Mouse (Mus musculus) lung, embryonic 16.5 days (tissue): ENCODE data around the gene Mfng. TPM values are rescaled to one million over a fixed set of nuclear protein-coding genes. Genes with fewer than 3 reads are reported as not detected.

Experiments
- ATAC-seq: fragments of 200-750 bp; cut with Nextera tagmentation; 2 replicates; pipeline ENCODE4 v1.8.0; 2017; ENCODE audit warnings: low read depth, mild to moderate bottlenecking, moderate library complexity
- H3K27ac ChIP-seq: fragments of 300-500 bp; sonication (generic); 2 replicates; pipeline ENCODE4 v1.5.1; 2014; ENCODE audit warnings: mild to moderate bottlenecking, control low read depth, low read length
- H3K27me3 ChIP-seq: fragments of 300-500 bp; sonication (generic); 2 replicates; pipeline ENCODE4 v1.6.1; 2014; ENCODE audit warnings: low read depth, low read length, mixed read lengths; ENCODE audit not compliant: control insufficient read depth, insufficient read depth
- H3K36me3 ChIP-seq: fragments of 300-500 bp; sonication (generic); 2 replicates; pipeline ENCODE4 v1.6.1; 2014; ENCODE audit warnings: low read length; ENCODE audit not compliant: control insufficient read depth, insufficient read depth
- H3K4me1 ChIP-seq: fragments of 300-500 bp; sonication (generic); replicated peaks from 2 replicates; pipeline ENCODE4 v1.6.1; 2014; ENCODE audit warnings: low read length, mixed read lengths; ENCODE audit not compliant: control insufficient read depth, insufficient read depth
- H3K4me2 ChIP-seq: fragments of 300-500 bp; sonication (generic); 2 replicates; pipeline ENCODE4 v1.6.1; 2014; ENCODE audit warnings: low read depth, low read length, control low read depth
- H3K4me3 ChIP-seq: fragments of 300-500 bp; sonication (generic); 2 replicates; pipeline ENCODE4 v1.5.1; 2014; ENCODE audit warnings: mild to moderate bottlenecking, low read length, control low read depth
- H3K9ac ChIP-seq: fragments of 300-500 bp; sonication (generic); 2 replicates; pipeline ENCODE4 v1.6.1; 2014; ENCODE audit warnings: low read length, control low read depth
- H3K9me3 ChIP-seq: fragments of 300-500 bp; sonication (generic); 2 replicates; pipeline ENCODE4 v1.6.1; 2016; ENCODE audit warnings: low read length; ENCODE audit not compliant: control insufficient read depth
- WGBS: fragments of 180-500 bp; shearing (Covaris S2); extraction: QIAGEN DNeasy Blood & Tissue Kit; methylation state at CpG from one replicate; pipeline ENCODE4 v1.1.7; 2014; 5-methylcytosine and 5-hydroxymethylcytosine counted together
- polyA plus RNA-seq: library from polyadenylated mRNA; unstranded; fragments of >200 nt; fragmentation: Nextera tagmentation; extraction: Ambion mirVana; gene quantifications from 2 replicates; pipeline ENCODE4 v1.2.1, GENCODE M21; 2015

Mfng gene
- polyA plus RNA-seq, 1 experiment from 2014 or later, result 40.8 TPM

DNA sequence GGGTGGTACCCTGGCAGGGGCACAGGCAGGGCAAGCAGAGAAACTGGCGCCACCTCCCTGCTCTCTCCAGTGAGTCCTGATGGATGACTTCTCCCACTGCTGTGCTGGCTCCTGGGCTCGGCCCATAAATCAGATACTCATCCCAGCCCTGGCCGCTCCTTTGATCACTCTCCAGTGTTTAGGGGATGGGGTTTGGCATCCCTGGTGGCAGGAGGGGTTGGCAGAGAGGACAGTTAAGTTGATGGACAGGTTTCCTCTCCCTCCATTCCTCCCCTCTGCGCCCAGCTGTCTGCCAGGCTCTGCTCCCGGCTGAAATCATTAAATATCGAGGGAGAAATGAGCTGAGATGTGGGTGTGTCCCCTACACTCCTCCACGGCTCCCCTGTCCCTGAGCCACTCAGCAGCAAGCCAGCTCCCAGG is 36.6 kb downstream of the Mfng start:
- H3K4me3 ChIP-seq, result no peak overlapping the region
- peaks cover 4% of the 10 kb centered on the region; the same call in 1 of the 2 replicates for H3K27me3 ChIP-seq
- ATAC-seq, result peak; percentile 60; the same call in 1 of the 2 replicates
- H3K4me2 ChIP-seq, result no peak overlapping the region
- H3K36me3 ChIP-seq, result no peaks in the 10 kb centered on the region
- H3K27ac ChIP-seq, result no peak overlapping the region
- H3K9ac ChIP-seq, result no peak overlapping the region
- 0 out of 2 replicates have a peak, but pooled peaks cover 2% of the 10 kb centered on the region for H3K4me1 ChIP-seq
- WGBS, result 23% methylated on average over 7 of the region's 7 CpGs
- no peaks in the 10 kb centered on the region for H3K9me3 ChIP-seq

DNA sequence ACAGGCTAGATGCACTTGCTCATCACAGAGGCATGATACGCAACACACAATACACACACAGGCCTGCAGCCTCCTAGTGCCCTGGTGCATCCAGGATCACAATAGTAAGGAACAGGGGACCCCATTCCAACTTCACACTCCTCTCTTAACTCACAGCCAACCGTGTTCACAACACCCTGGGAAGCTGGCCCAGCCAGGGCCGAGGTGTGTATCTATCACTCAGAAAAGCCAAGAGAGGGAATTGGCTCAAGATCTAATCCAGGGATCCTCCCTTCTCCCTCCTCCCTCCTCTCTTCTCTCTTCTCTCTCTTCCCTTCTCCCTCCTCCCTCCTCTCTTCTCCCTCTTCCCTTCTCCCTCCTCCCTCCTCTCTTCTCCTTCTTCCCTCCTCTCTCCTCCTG is 37.1 kb downstream of the Mfng start:
- no peak overlapping the region for H3K27ac ChIP-seq
- 0 out of 2 replicates have a peak, but pooled peaks cover 2% of the 10 kb centered on the region for H3K4me1 ChIP-seq
- H3K9me3 ChIP-seq, result no peaks in the 10 kb centered on the region
- 42% methylated on average over 3 of the region's 3 CpGs for WGBS
- ATAC-seq, result no peak
- no peak overlapping the region for H3K9ac ChIP-seq
- no peak overlapping the region for H3K4me2 ChIP-seq
- H3K4me3 ChIP-seq, result no peak overlapping the region
- peaks cover 4% of the 10 kb centered on the region; the same call in 1 of the 2 replicates for H3K27me3 ChIP-seq
- no peaks in the 10 kb centered on the region for H3K36me3 ChIP-seq

DNA sequence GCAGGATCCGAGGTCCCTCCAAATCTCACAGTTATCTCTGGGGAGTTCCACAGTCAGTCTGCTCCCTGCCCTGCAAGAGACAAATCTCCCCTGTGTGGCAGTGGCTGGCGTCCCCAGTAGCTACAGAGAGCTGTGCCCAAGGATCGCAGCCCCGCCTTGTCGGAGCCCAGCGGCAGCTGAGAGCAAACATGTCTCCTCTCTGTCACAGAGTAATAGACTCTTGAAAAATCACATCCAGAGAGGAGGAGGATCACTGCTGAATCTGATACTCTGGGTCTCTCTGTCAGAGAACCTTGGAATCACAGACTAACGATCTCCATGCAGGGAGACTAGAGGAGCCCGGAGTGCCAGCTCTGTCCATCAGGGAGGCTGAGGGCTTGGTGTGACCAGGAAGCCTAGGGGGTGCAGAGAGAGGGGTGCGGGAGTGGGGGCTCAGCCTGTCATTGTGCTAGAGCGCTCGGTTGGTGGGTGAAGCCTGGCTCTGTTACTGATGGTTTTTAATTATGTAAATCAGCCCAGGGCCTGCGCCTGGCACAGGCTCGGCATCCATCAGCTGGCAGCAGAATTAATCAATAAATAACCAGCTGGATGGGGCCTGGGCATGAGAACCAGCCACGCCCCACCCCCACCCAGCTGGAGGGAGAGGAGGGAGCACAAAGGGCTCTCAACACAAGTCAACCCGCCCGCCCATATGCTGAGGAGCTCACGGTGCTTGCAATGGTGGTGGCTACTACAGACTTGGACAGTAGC is 37.7 kb downstream of the Mfng start:
- Histone ChIP-seq H3K4me1 (0 out of 2 replicates have a peak, but pooled peaks cover 2% of the 10 kb centered on the region), H3K27ac (no peak overlapping the region), H3K9me3 (no peaks in the 10 kb centered on the region), H3K9ac (no peak overlapping the region), H3K4me3 (no peak overlapping the region), H3K36me3 (no peaks in the 10 kb centered on the region), H3K27me3 (peaks cover 4% of the 10 kb centered on the region; the same call in 1 of the 2 replicates), H3K4me2 (no peak overlapping the region)
- ATAC-seq, result no peak
- 21% methylated on average over 17 of the region's 17 CpGs for WGBS

DNA sequence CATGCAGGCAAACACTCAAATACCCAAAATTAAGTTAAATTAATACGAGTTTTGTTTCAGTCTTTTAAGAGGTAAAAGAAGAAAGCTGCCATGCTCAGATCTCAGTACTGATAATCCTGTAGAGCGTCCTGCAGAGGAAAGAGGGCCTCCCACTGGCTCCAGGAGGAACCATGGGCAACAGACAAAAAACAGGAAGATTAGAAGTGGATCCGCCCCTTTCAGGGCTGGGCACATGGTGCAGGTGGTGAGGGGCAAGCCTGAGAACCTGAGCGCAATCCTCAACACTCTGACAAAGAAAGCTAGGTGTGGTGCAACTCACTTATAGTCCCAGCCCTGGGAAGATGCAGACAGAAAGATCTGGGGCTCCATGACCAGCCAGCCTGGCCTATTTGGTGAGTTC is 41.4 kb downstream of the Mfng start:
- H3K9ac ChIP-seq, result no peak overlapping the region
- ATAC-seq, result no peak
- 0 out of 2 replicates have a peak, but pooled peaks cover 2% of the 10 kb centered on the region for H3K4me1 ChIP-seq
- H3K27me3 ChIP-seq, result peaks cover 4% of the 10 kb centered on the region; the same call in 1 of the 2 replicates
- no peak overlapping the region for H3K4me3 ChIP-seq
- 50% methylated on average over 4 of the region's 4 CpGs for WGBS
- H3K36me3 ChIP-seq, result no peaks in the 10 kb centered on the region
- no peak overlapping the region for H3K4me2 ChIP-seq
- no peaks in the 10 kb centered on the region for H3K9me3 ChIP-seq
- H3K27ac ChIP-seq, result no peak overlapping the region

DNA sequence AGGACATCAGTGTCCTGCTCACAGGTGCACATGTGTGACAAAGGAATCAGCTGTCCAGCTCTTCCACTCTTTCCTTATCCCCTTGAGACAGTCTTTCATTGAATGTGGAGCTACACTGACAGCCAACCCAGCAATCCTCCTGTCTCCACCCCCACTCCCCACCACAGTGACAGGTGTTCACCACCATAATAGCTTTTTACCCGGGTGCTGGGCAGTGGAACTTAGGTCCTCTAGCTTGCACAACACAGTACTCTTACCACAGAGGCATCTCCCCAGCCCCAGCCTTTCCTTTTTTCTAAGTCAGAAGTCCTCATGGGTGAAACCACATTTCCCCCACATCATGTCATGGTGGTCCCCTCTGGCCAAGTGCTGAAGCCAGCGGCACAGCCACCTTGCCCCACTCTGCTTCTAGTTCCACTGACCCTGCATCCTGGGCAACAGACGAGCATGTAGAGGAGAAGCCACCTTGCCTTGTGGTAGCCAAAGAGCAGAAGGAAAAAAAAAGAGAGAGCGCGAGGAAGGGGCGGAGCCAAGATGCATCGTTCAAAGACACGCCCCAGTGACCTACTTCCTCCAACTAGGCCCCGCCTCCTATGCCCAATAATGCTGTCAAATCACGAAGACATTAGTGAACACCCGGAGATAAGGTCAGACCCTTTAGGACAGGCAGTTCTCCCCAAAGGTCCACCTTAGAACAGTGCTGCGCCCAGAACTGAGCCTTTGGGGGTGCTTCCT is 42.8 kb downstream of the Mfng start:
- Histone ChIP-seq H3K9me3 (no peaks in the 10 kb centered on the region), H3K4me2 (no peak overlapping the region), H3K4me3 (no peak overlapping the region), H3K4me1 (no peaks in the 10 kb centered on the region), H3K36me3 (no peaks in the 10 kb centered on the region), H3K27me3 (no peaks in the 10 kb centered on the region), H3K9ac (no peak overlapping the region), H3K27ac (no peak overlapping the region)
- no peak for ATAC-seq
- WGBS, result 74% methylated on average over 12 of the region's 12 CpGs

DNA sequence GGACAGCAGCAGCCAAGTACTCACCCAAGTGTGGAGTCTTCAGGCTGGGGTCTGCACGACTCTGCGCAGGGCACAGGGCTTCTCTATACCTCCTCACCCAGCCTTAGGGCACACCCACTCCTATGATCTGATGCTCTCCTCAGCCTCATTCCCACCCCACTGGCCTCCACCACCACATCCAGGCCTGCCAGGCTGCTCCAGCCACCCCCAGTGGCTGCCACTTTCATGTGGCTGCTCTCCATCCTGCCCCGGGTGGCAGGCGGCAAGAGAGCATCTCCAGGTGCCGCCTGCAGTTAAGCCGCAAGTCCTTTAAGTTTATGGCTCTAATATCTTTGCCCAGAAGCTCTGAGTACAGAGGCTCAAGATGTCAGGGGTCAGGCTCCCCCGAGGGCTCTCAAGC is 46.6 kb downstream of the Mfng start:
- Histone ChIP-seq H3K27me3 (peaks cover 2% of the 10 kb centered on the region; the same call in 1 of the 2 replicates), H3K9me3 (no peaks in the 10 kb centered on the region), H3K4me3 (no peak overlapping the region), H3K27ac (no peak overlapping the region), H3K36me3 (no peaks in the 10 kb centered on the region), H3K9ac (no peak overlapping the region), H3K4me2 (no peak overlapping the region), H3K4me1 (no peaks in the 10 kb centered on the region)
- 65% methylated on average over 7 of the region's 7 CpGs for WGBS
- ATAC-seq, result no peak

DNA sequence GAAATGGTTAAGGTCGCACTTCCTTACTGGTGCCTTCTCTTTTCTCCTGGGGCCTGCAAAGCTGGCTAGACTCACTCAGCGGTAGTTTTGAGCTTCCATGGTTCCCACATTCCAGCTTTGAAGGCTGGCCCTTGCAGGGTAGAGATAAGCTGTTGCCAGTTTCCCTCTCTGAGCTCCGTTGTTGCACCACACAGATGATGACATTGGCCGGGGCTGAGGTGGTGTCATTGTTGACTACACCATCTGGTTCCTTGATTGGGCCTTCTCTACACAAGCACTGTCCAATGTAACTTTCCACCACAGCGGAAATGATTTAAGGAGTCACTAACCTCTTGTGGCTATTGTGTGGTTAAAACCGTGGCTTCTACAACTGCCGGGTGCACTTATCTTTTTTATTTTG is 52.7 kb downstream of the Mfng start:
- WGBS, result 52% methylated on average over 7 of the region's 7 CpGs
- ATAC-seq, result no peak
- peaks cover 7% of the 10 kb centered on the region for H3K4me1 ChIP-seq
- H3K27ac ChIP-seq, result no peak overlapping the region
- no peak overlapping the region for H3K9ac ChIP-seq
- H3K4me2 ChIP-seq, result no peak overlapping the region
- H3K27me3 ChIP-seq, result peaks cover 48% of the 10 kb centered on the region
- no peak overlapping the region for H3K4me3 ChIP-seq
- no peaks in the 10 kb centered on the region for H3K9me3 ChIP-seq
- H3K36me3 ChIP-seq, result no peaks in the 10 kb centered on the region

DNA sequence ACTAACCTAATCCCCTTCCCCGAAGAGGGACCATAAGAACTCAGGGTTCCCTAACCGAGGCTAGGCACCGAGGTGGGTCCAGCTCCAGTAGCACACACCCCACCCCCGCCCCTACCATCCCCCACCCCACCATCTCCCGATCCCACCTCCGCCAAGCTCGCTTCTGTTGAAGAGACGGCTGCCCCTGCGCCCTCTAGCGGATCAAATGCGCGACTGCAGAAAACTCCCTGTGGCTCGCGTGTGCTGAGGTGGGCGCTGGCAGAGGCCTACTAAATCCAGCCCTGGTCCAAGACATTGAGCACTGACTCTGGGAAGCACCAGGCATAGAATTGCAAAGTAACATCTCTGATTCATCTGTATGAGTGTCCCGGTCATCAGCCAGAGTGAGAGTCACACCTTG is 53.2 kb downstream of the Mfng start:
- H3K4me2 ChIP-seq, result no peak overlapping the region

DNA sequence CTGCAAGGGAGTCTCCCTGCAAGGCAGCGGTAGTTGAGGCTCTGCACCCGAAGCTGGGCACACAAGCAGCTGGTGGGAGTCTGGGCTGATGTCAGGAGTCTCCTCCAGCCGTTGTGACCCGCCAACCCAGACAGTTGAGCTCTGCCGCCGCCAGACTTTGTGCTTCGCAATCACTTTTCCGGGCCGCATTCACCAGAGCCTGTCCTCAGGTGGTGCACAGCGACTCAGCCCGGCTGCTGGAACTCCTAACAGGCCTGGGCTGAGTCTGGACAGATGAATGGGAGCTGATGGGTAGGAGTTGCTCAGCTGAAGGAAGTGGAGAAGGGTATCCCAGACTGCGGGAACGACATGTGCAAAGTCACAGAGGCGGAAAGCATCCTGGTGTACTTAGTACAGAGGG is 53.9 kb downstream of the Mfng start:
- 5% methylated on average over 14 of the region's 14 CpGs for WGBS
- Histone ChIP-seq H3K4me1 (peaks cover 7% of the 10 kb centered on the region), H3K4me2 (no peak overlapping the region), H3K27ac (no peak overlapping the region), H3K27me3 (peaks cover 57% of the 10 kb centered on the region), H3K9ac (no peak overlapping the region), H3K4me3 (no peak overlapping the region), H3K36me3 (no peaks in the 10 kb centered on the region), H3K9me3 (no peaks in the 10 kb centered on the region)
- ATAC-seq, result no peak

More for the DNA sequence above, 53.2 kb downstream of the Mfng start:
- no peak overlapping the region for H3K4me3 ChIP-seq
- H3K9me3 ChIP-seq, result no peaks in the 10 kb centered on the region
- H3K9ac ChIP-seq, result no peak overlapping the region
- H3K4me1 ChIP-seq, result peaks cover 7% of the 10 kb centered on the region
- H3K36me3 ChIP-seq, result no peaks in the 10 kb centered on the region
- 3% methylated on average over 16 of the region's 16 CpGs for WGBS
- H3K27ac ChIP-seq, result no peak overlapping the region
- H3K27me3 ChIP-seq, result peaks cover 51% of the 10 kb centered on the region
- 0 out of 2 replicates have a peak, but pooled peaks have one; percentile 9 for ATAC-seq
